Mouse (Mus musculus): ENCODE results near the gene C2cd2. TPM values are rescaled to one million over a fixed set of nuclear protein-coding genes. Genes with fewer than 3 reads are reported as not detected.
"Not testable (repeated sequence)": the region's sequence is repeated elsewhere in the genome, so short reads cannot be mapped to it uniquely, and the experiment has no call there.

The C2cd2 gene
- 10 to 100 TPM; 14.4 to 18.5 TPM for total RNA-seq (2021)
- long read RNA-seq, experiment 1, full-length matches to known transcripts: 10 of 25 reads
- long read RNA-seq, experiment 1, partial matches to known transcripts: 2 of 25 reads
- long read RNA-seq, experiment 1, other reads (novel, unspliced or antisense): 13 of 25 reads
- long read RNA-seq, experiment 2, full-length matches to known transcripts: 10 of 25 reads
- long read RNA-seq, experiment 2, partial matches to known transcripts: 2 of 25 reads
- long read RNA-seq, experiment 2, other reads (novel, unspliced or antisense): 13 of 25 reads

GRCm38 (mm10) chr16:97962151-97962948, at the start of gene C2cd2, which contains the start of gene Zbtb21:
Gene C2cd2 (minus strand): TSS chr16:97962598.
Gene Zbtb21 (minus strand): TSS chr16:97962622.
- intact Hi-C loops (cut with DNase I): loop anchor here (1.0 to 2.0 kb wide), 4 partner anchors 34 to 118 kb away; partner anchors contain the start of genes B230307C23Rik and Prdm15
- Histone ChIP-seq H3K4me3 (peak within 1 kb of the TSS; percentile 80), H3K27ac (peak within 1 kb of the TSS; percentile 99)
- DNase-seq (ENCODE audit: extremely low spot score in 1 of 2, low spot score in 2 of 2): peak; percentile 97 to 98
- no peak for TF ChIP-seq CTCF (IDR thresholded peaks at IDR 0.05)

- intact Hi-C loops (cut with DNase I): loop anchor here (2.0 kb wide), 1 partner anchor 35 kb away; the partner anchor contains the start of genes C2cd2 and Zbtb21
- Histone ChIP-seq H3K27ac (peak overlapping the region; percentile 28), H3K4me3 (peak overlapping the region; percentile 69)
- not testable (repeated sequence) for DNase-seq (ENCODE audit: extremely low spot score in 1 of 2, low spot score in 2 of 2)
Measured at GRCm38 (mm10) chr16:97997383-97997731, 35.0 kb upstream of the C2cd2 start.

GRCm38 (mm10) chr16:97996616-97997382, 34.4 kb upstream of the C2cd2 start, which contains the start of gene B230307C23Rik:
Gene B230307C23Rik (plus strand): TSS chr16:97997315.
- TF ChIP-seq CTCF (IDR thresholded peaks at IDR 0.05): no peak
- intact Hi-C loops (cut with DNase I): loop anchor here (2.0 kb wide), 1 partner anchor 34 kb away; the partner anchor contains the start of genes C2cd2 and Zbtb21
- Histone ChIP-seq H3K27ac (peak within 1 kb of the TSS; percentile 63), H3K4me3 (peak within 1 kb of the TSS; percentile 69)
- peak; percentile 81 to 82 for DNase-seq (ENCODE audit: extremely low spot score in 1 of 2, low spot score in 2 of 2)

DNA sequence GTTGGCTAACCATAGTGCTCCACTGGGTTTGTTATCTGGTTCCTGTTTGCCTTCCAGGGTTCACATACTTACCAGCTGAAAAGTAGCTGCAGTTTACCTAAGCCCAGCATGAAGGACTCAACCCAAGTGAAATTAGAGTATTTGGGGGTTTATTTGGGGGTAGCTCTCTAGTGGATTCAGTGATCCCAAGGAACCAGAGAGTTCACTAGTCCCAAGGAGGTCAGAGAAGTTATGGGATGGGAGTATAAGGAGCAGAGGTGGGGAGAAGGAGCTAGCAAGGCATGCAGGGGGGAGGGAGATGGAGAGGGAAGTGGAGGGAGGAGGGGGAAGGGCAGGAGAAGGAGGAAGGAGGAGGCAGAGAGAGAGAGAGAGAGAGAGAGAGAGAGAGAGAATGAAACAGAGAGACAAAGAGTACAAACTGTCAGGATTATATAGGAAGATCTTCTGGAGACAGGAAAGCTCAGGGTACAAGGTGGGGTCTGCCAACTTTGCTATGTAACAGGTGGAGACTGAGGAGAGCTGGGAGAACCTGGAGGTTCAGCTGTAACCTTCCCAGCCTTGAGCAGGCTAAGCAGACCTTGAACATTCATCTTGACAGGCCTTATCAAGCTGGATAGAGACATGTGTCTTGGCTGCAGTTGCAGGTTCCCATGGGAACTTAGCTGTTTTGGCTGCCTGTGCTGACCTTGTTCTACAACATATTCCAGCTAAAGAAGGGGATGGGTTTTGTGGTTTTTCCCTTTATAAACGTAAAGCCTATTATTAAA, 33.6 kb upstream of the C2cd2 start:
- intact Hi-C loops (cut with DNase I): loop anchor here (2.0 kb wide), 1 partner anchor 33 kb away; the partner anchor contains the start of genes C2cd2 and Zbtb21
- Histone ChIP-seq H3K4me3 (peak overlapping the region; percentile 69), H3K27ac (no peak overlapping the region)
- DNase-seq (ENCODE audit: extremely low spot score in 1 of 2, low spot score in 2 of 2): no peak
- no peak for TF ChIP-seq CTCF (IDR thresholded peaks at IDR 0.05)

DNA sequence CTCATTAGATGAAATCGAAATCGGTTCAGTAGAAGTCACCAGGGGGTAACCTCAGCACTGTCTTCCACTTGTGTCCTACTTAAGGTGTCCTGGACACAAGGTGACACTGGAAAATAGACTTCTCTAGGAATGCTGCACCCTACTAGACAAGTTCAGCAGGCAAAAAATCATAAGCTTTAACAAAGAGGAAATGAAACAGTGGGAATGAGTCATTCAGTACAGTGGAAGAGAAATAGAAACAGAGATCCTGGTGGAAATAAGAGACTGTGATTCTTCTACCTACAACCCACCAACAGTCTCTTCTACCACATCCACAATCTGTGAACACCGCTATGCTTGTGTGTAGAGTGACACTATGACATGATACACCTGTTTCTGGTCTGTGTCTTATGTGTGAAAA, 30.1 kb upstream of the C2cd2 start:
- DNase-seq (ENCODE audit: extremely low spot score in 1 of 2, low spot score in 2 of 2); intact Hi-C loops (cut with DNase I); H3K27ac ChIP-seq; H3K4me3 ChIP-seq: not testable (repeated sequence)

GRCm38 (mm10) chr16:97991517-97991916, 29.1 kb upstream of the C2cd2 start:
- Histone ChIP-seq H3K27ac (no peak overlapping the region), H3K4me3 (no peak overlapping the region)
- intact Hi-C loops (cut with DNase I): no loop called here
- peak; percentile 12 for TF ChIP-seq CTCF (IDR thresholded peaks at IDR 0.05)
- no peak for DNase-seq (ENCODE audit: extremely low spot score in 1 of 2, low spot score in 2 of 2)

DNA sequence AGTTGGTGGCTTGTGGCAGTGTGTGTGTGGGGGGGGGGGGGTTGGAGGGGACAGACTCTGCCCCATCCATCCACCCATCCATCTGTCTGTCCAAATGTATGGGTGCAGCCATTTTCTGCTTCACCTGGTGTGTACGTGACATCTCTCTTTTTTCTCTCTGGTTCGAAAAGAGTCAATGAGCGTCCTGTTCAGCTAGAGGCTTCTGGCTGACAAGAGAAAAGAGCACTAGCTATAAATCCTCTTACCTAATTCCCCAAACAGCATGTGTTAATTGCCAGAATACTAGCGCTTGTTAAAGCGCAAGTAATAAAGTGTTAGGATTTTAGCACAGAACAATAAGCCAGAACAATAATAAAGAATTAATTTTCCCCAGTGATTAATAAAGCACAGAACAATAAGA, 22.2 kb upstream of the C2cd2 start:
- intact Hi-C loops (cut with DNase I): no loop called here
- TF ChIP-seq CTCF (IDR thresholded peaks at IDR 0.05): no peak
- DNase-seq (ENCODE audit: extremely low spot score in 1 of 2, low spot score in 2 of 2): no peak
- no peak overlapping the region for H3K4me3 ChIP-seq
- no peak overlapping the region for H3K27ac ChIP-seq

GRCm38 (mm10) chr16:97981362-97981761, 19.0 kb upstream of the C2cd2 start:
- intact Hi-C loops (cut with DNase I): no loop called here
- TF ChIP-seq CTCF (IDR thresholded peaks at IDR 0.05): no peak
- H3K4me3 ChIP-seq: no peak overlapping the region
- no peak overlapping the region for H3K27ac ChIP-seq
- DNase-seq (ENCODE audit: extremely low spot score in 1 of 2, low spot score in 2 of 2): no peak

DNA sequence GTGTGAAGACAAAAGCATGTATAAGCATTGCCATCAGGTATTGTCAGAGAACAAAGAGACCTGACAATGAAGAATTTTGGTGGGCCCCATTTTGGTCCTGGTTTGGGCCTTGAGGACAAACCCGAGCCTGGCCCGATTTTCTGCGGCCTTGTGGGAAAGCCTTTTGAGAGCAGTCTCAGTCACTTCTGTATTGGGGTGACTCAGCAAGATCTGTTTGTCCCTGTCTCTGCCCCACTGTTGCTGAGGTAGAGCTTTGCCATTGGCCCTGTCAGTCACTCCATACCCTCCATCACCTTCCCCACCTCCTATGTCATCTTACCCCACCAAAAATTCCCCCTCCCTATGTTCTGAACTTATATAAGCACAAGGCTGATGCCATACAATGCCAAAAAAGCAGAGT, 15.3 kb upstream of the C2cd2 start:
- intact Hi-C loops (cut with DNase I): no loop called here
- TF ChIP-seq CTCF (IDR thresholded peaks at IDR 0.05): no peak

DNA sequence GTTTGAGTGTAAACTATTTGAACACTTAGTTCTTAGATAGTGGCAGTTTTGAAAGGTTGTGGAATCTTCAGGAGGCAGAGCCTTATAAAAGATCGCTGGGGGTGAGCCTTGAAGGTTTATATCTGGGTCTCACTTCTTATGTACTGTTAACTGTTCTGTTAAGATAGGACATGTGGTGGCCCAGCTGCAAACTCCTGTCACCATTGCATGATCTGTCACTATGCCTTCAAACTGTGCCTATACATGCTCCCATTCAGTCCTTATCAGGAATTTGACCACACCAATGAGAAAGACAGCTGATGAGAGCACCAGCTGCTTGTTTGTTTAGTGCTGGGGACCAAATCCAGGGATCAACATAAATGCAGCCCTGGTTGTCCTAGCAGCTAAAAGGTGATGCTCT, 14.9 kb upstream of the C2cd2 start:
- intact Hi-C loops (cut with DNase I): no loop called here

More for the DNA sequence above, 15.3 kb upstream of the C2cd2 start:
- no peak overlapping the region for H3K4me3 ChIP-seq
- no peak overlapping the region for H3K27ac ChIP-seq
- no peak for DNase-seq (ENCODE audit: extremely low spot score in 1 of 2, low spot score in 2 of 2)

More for the DNA sequence above, 14.9 kb upstream of the C2cd2 start:
- no peak for TF ChIP-seq CTCF (IDR thresholded peaks at IDR 0.05)
- DNase-seq (ENCODE audit: extremely low spot score in 1 of 2, low spot score in 2 of 2): no peak
- H3K4me3 ChIP-seq: no peak overlapping the region
- H3K27ac ChIP-seq: no peak overlapping the region

Measured in left cerebral cortex, adult 2 months (tissue).